Mouse (Mus musculus) bone marrow macrophage, adult 2 months (primary cell): ENCODE results near the gene Zfp655.

Experiments used
- CTCF ChIP-seq: IDR thresholded peaks from 2 replicates; pipeline ENCODE4 v1.5.1; 2012; ENCODE audit warnings: low read depth, mild to moderate bottlenecking, low read length, moderate library complexity
- POLR2A ChIP-seq: IDR thresholded peaks from 2 replicates; pipeline ENCODE4 v1.6.1; 2012; ENCODE audit warnings: mild to moderate bottlenecking, low read depth, low read length, borderline replicate concordance

- TF ChIP-seq POLR2A (no peak), CTCF (no peak)
Observed at GRCm38 (mm10) chr5:145211340-145211739, 20.2 kb upstream of the Zfp655 start.
